Mouse (Mus musculus): Measurements from ENCODE around the gene Eif4g3.

Gene Eif4g3

GRCm38 (mm10) chr4:138101795-138102194 lies 109.0 kb downstream of the Eif4g3 start:
- DNase-seq (ENCODE audit: low spot score in 2 of 2), result no peak

DNA sequence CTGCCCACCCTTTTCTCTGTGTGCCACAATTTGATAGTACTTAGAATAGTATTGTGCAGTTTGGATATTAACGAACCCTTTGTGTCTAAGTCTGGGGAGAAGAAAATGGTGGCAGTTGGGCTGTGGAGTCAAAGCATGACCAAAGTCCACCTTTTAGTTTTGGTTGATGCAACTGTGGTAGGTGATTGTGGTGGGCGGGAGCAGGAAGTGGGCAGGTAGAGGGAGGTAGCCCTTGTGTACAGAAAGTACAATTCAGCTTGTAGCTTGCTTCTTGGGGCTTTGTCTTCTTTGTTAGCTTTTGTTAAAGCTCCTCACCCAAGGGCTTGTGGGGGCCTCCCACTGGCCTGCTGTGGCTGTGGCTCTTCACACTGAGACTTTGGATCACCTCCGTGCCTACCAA lies 109.6 kb downstream of the Eif4g3 start:
- no peak for DNase-seq (ENCODE audit: low spot score in 2 of 2)

GRCm38 (mm10) chr4:138104967-138105366 lies 112.1 kb downstream of the Eif4g3 start:
- DNase-seq (ENCODE audit: low spot score in 2 of 2), result no peak

GRCm38 (mm10) chr4:138107441-138108409 lies 114.9 kb downstream of the Eif4g3 start:
- peak; percentile 7 to 66 for DNase-seq (ENCODE audit: low spot score in 2 of 2)

GRCm38 (mm10) chr4:138108541-138108940 lies 115.7 kb downstream of the Eif4g3 start:
- no peak for DNase-seq (ENCODE audit: low spot score in 2 of 2)

GRCm38 (mm10) chr4:138109332-138109731 lies 116.5 kb downstream of the Eif4g3 start:
- DNase-seq (ENCODE audit: low spot score in 2 of 2), result no peak

DNA sequence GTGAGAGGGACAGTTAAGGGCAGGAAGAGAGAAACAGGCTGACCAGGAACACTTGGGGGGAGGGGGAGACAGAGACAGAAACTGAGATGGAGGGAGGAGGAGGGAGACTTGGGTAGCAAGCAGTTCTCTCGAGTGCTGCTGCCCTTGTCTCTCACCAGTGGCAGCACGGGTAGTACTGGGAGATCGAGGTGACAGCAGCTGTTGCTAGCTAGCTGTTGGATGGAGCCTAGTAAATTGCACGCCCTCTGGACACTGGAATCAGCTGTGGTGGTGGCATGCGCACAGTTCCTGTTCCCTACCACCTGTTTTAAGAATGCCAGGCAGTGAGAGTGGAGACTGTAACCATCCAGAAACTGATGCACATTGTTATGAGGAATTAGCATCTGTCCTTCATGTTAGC lies 119.0 kb downstream of the Eif4g3 start:
- no peak for DNase-seq (ENCODE audit: low spot score in 2 of 2)

- no peak for DNase-seq (ENCODE audit: low spot score in 2 of 2)
These were observed 126.9 kb downstream of the Eif4g3 start for GRCm38 (mm10) chr4:138119740-138120139.

- DNase-seq (ENCODE audit: low spot score in 2 of 2), result no peak
These were observed 131.2 kb downstream of the Eif4g3 start for GRCm38 (mm10) chr4:138124046-138124445.

- no peak for DNase-seq (ENCODE audit: low spot score in 2 of 2)
These were observed 134.5 kb downstream of the Eif4g3 start for GRCm38 (mm10) chr4:138127371-138127770.

DNA sequence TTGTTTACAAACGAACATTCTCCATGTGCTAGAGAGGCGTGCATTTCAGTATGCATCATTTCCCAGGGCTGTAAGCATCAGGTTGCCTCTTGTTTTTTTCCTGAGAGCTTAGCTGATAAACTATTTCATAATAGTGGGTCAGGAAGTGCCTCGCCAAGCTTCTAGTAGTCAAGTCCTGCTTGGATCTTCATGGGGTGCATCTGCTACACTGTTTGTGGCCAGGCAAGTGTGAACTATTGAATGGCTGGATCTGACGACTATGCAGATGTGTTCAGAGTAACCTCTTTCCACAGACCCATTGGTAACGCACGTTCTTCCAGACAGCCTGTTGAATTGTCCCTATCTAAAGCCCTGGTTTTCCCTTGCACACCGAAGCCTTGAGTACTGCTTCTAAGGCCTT lies 135.0 kb downstream of the Eif4g3 start:
- no peak for DNase-seq (ENCODE audit: low spot score in 2 of 2)

GRCm38 (mm10) chr4:138130149-138130548 lies 137.3 kb downstream of the Eif4g3 start:
- DNase-seq (ENCODE audit: low spot score in 2 of 2), result no peak

DNA sequence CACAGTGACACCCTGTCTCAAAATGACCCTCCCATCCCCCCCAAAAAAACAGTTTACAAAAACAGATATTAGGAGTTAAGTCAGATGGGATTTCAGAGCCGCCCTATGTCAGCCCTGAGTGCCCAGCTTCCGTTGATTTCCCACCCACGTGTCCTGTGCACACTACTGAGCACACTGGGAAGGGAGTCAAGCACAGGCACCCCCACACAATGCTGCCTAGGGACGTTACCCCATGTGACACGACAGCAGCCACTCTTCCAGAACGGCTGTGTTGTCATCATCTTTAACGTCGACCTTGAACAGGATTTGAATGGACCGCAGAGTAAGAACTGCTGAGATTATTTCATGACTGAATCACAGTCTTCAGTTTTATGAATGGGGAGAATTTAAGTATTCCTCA lies 138.4 kb downstream of the Eif4g3 start:
- no peak for DNase-seq (ENCODE audit: low spot score in 2 of 2)

- no peak for DNase-seq (ENCODE audit: low spot score in 2 of 2)
These were observed 138.9 kb downstream of the Eif4g3 start for GRCm38 (mm10) chr4:138131716-138132115.

DNA sequence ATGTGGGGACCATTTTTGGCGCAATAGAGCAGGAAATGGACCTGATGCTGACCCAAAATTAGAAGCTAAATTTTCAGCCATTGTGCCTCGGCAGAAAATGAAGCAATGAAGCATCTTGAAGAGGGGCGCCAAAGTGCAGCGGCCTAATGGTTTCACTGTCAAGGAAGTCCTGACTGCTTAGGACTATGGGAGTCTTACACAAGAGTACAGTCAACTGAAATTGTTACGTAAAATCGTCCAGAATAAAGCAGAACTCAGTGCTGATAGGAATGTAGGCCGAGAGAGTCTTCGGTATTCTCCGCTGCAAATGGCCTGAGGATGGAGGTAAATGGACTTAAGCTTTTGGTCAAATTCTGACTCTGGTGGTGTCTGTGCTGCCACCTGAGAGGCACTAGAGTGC lies 140.5 kb downstream of the Eif4g3 start:
- DNase-seq (ENCODE audit: low spot score in 2 of 2), result no peak

DNA sequence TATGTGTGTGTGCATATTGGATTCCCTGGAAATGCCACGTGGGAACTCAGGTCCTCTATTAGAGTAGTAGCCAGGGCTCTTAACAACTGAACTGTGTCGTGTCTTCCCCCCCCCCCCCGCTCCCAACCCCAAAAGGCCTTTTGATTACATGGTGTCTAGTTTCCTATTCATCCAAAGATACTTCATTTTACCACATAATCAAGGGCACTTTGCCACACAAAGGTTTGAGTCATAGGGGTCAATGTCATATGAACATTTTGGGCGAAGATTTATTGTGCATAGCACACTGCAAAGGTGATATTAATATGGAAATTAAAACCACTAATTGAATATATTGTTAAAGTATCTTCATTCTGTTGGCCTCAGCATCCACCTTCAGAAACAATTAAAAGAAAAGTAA lies 144.5 kb downstream of the Eif4g3 start:
- DNase-seq (ENCODE audit: low spot score in 2 of 2), result no peak

- DNase-seq (ENCODE audit: low spot score in 2 of 2), result no peak
These were observed 145.0 kb downstream of the Eif4g3 start for GRCm38 (mm10) chr4:138137804-138138203.

- DNase-seq (ENCODE audit: low spot score in 2 of 2), result no peak
These were observed 145.4 kb downstream of the Eif4g3 start for GRCm38 (mm10) chr4:138138219-138138618.

DNA sequence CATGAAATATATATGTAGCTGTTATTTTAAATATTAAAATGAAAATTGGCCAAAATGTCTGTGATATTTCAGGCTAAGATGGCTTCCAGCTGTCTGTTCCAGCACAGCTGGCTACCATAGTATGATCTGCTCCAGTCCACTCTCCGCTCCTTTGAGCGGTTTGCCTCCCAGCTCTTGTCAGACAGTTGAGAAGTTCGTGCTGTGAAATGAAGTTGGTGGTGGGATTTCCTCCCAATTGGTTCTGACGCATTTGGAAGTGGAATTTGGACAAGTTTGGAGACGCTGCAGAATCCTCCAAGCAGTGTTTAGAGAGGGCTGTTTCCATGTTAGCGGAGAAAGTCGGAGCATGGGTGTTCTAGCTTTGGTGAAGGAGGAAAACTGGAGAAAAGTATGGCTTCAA lies 148.5 kb downstream of the Eif4g3 start:
- DNase-seq (ENCODE audit: low spot score in 2 of 2), result no peak

GRCm38 (mm10) chr4:138147176-138147575 lies 154.4 kb downstream of the Eif4g3 start:
- DNase-seq (ENCODE audit: low spot score in 2 of 2), result no peak

DNA sequence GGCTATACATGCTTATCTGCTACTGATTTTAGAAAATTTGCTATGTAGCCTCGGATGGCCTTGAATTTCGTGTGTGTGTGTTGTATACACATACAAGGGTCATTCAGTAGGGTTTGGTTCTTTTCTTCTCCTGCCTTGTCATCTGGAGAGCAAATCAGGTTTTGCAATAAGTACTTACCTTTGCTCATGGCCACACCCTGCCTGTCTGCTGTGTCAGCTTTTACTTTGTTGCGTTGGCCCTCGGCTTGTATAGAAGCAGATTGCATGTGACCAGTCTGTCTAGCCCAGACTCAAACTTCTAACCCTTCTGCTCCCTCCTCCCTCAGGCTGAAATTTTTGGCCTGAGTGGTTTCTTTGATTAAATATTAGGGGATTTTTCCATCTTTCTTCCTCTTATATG lies 157.2 kb downstream of the Eif4g3 start:
- no peak for DNase-seq (ENCODE audit: low spot score in 2 of 2)

DNA sequence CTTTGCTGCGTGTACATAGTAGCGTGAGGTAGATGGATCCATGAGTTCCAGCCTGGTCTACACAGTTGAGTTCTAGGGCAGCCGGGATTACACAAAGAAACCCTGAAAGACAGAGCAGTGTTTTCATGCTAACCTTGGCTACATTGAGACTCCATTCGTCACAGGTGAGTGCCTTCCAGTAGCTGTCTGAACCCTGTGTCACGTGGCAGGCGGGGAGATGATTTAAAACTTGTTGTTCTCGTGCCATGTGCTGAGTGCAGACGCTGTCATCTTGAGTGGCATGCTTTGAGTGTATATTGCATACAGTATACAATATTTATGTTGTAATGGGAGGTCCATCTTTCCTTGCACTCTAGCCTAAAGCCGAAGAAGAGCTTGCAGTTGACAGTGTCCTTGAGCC lies 158.4 kb downstream of the Eif4g3 start:
- DNase-seq (ENCODE audit: low spot score in 2 of 2), result no peak

GRCm38 (mm10) chr4:138153980-138154379 lies 161.2 kb downstream of the Eif4g3 start:
- peak in 1 of 2 experiments; percentile 56 for DNase-seq (ENCODE audit: low spot score in 2 of 2)

DNA sequence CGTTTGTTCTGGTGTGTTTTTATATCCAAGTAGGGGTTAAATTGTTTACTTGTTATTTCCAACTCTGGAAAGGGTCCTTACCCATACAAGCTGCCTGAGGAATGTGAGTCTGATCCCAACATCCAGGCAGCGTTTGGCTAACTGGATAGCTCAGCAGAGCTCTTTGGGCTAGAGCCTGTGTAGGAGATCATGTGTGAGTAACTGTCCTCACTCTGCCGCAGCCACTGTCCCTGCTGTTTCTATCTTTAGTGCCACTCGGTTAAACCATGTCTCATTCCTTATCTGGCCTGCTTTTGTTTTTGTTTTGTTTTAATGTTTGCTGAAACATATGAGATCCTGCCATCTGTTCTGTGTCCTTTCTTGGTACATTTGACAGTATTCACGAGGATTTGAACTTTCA lies 168.1 kb downstream of the Eif4g3 start:
- no peak for DNase-seq (ENCODE audit: low spot score in 2 of 2)
